Mouse (Mus musculus): ENCODE data around the gene Rpl18a.

Rpl18a gene

GRCm38 (mm10) chr8:70856541-70857197 lies 40.5 kb downstream of the Rpl18a start:
- no peak for DNase-seq (ENCODE audit: low spot score)

- DNase-seq (ENCODE audit: low spot score), result no peak
Measured at GRCm38 (mm10) chr8:70856028-70856427, 41.2 kb downstream of the Rpl18a start.

GRCm38 (mm10) chr8:70853863-70854262 lies 43.3 kb downstream of the Rpl18a start:
- DNase-seq (ENCODE audit: low spot score), result no peak

GRCm38 (mm10) chr8:70852595-70853231 lies 44.5 kb downstream of the Rpl18a start:
- DNase-seq (ENCODE audit: low spot score), result no peak

GRCm38 (mm10) chr8:70851837-70852236 lies 45.4 kb downstream of the Rpl18a start:
- no peak for DNase-seq (ENCODE audit: low spot score)

- DNase-seq (ENCODE audit: low spot score), result no peak
Measured at GRCm38 (mm10) chr8:70850947-70851346, 46.3 kb downstream of the Rpl18a start.

GRCm38 (mm10) chr8:70850132-70850845 lies 46.9 kb downstream of the Rpl18a start:
- no peak for DNase-seq (ENCODE audit: low spot score)

GRCm38 (mm10) chr8:70849333-70849990 lies 47.8 kb downstream of the Rpl18a start:
- DNase-seq (ENCODE audit: low spot score), result peak; percentile 63

- DNase-seq (ENCODE audit: low spot score), result no peak
Measured at GRCm38 (mm10) chr8:70846371-70847154, 50.6 kb downstream of the Rpl18a start.

GRCm38 (mm10) chr8:70845108-70845507 lies 52.1 kb downstream of the Rpl18a start:
- no peak for DNase-seq (ENCODE audit: low spot score)
